Mouse (Mus musculus): ENCODE measurements around the gene Ppfia1. TPM values are rescaled to one million over a fixed set of nuclear protein-coding genes. Genes with fewer than 3 reads are reported as not detected.

Gene Ppfia1
- polyA plus RNA-seq, 1 experiment from 2014 or later, result 52.5 TPM

DNA sequence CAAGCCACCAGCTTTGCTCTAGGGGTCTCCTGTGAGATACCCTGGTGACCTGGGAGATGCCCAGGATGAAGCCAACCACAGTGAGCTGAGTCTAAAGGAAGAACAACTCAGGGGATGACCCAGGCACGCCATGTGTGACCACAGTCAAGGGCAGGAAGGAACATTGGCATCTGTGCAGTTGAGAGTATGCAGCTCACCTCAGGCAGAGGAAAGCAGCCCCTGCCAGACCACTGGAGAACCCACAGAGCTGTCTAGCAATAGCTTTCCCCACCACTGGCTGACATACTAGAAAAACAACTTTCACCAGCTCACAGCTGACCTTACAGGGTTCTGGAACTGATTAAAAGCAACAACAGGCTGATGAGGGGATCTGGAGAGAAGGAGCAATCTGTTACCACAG is 105.3 kb downstream of the Ppfia1 start:
- Histone ChIP-seq H3K27me3 (no peaks in the 10 kb centered on the region), H3K9me3 (no peaks in the 10 kb centered on the region), H3K4me1 (no peaks in the 10 kb centered on the region), H3K4me2 (replicated peaks) (no peak overlapping the region), H3K4me3 (no peak overlapping the region), H3K36me3 (peaks cover 92% of the 10 kb centered on the region), H3K9ac (no peak overlapping the region), H3K27ac (no peak overlapping the region)
- WGBS, result 77% methylated on average over 1 of the region's 1 CpGs
- no peak for ATAC-seq (ENCODE audit: insufficient number of reproducible peaks, insufficient read depth, low FRiP score, low TSS enrichment)

GRCm38 (mm10) chr7:144447146-144447545 is 106.4 kb downstream of the Ppfia1 start:
- WGBS, result 74% methylated on average over 3 of the region's 3 CpGs
- Histone ChIP-seq H3K36me3 (peaks cover 92% of the 10 kb centered on the region), H3K27me3 (no peaks in the 10 kb centered on the region)

DNA sequence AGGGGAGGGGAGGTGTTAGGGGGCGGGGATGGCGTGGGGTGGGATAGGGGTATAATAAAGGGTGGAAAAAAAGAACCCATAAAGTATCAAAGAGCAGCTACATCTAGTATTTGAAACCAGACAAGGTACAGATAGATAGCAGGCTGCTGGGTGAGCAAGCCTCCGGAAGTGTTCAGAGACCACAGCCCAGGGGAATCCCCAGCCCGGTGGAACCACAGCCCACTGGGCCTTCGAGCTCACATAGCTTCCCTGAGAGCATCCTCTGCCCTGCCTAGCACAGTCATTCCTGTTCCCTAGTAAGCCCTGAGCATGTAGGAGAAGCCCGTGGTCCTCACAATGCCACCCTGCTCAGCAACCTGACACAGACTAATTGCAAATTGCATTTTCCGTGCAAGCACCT is 108.7 kb downstream of the Ppfia1 start:
- Histone ChIP-seq H3K4me2 (replicated peaks) (no peak overlapping the region), H3K27ac (no peak overlapping the region), H3K9ac (no peak overlapping the region), H3K4me3 (no peak overlapping the region), H3K4me1 (no peaks in the 10 kb centered on the region), H3K9me3 (no peaks in the 10 kb centered on the region), H3K36me3 (peaks cover 94% of the 10 kb centered on the region), H3K27me3 (no peaks in the 10 kb centered on the region)
- no peak for ATAC-seq (ENCODE audit: insufficient number of reproducible peaks, insufficient read depth, low FRiP score, low TSS enrichment)
- 94% methylated on average over 7 of the region's 7 CpGs for WGBS

More at GRCm38 (mm10) chr7:144447146-144447545, 106.4 kb downstream of the Ppfia1 start:
- Histone ChIP-seq H3K4me3 (no peak overlapping the region), H3K9me3 (no peaks in the 10 kb centered on the region), H3K9ac (no peak overlapping the region), H3K4me2 (replicated peaks) (no peak overlapping the region), H3K27ac (no peak overlapping the region), H3K4me1 (no peaks in the 10 kb centered on the region)
- no peak for ATAC-seq (ENCODE audit: insufficient number of reproducible peaks, insufficient read depth, low FRiP score, low TSS enrichment)

DNA sequence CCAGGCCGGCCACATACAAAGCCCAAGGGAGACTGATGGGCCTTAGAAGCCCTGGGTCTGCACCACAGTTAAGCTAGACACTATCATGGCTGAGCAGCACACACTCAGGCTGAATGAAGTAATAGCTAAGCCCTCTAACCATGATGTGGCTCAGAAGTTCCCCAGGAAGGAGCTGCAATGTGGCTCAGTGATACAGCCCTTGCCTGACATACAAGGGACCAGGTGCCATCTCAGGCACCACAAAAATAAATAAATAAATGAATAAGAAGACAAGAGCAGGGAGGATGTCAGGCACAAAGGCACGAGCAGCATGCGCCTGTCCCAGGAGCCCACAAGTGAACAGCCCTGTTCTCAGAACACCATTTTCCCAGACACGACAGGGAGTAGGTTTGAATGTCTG is 111.6 kb downstream of the Ppfia1 start:
- H3K36me3 ChIP-seq, result peaks cover 94% of the 10 kb centered on the region
- H3K4me3 ChIP-seq, result no peak overlapping the region
- no peaks in the 10 kb centered on the region for H3K9me3 ChIP-seq
- no peaks in the 10 kb centered on the region for H3K27me3 ChIP-seq
- no peak overlapping the region for H3K9ac ChIP-seq
- no peaks in the 10 kb centered on the region for H3K4me1 ChIP-seq
- 91% methylated on average over 4 of the region's 4 CpGs for WGBS
- no peak overlapping the region for H3K4me2 ChIP-seq (replicated peaks)
- ATAC-seq (ENCODE audit: insufficient number of reproducible peaks, insufficient read depth, low FRiP score, low TSS enrichment), result no peak
- H3K27ac ChIP-seq, result no peak overlapping the region

DNA sequence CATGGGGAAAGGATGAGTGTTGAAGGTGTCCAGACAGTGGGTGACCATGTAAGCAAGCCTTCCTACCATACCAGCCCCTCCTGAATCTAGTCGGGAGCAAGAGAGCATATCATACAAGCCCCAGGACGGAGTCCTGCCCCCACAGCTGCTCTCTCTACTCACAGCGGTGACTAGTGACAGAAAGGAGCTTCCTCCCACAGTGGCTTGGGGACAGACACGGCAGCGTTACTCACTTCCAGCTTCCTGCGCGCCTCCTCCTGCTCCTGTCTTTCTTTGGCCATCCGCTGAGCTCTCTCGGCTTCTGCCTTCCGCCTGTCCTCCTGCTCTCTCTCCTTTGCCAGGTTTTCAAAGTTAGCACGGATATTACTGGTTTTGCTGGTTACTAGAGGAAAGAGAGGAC is 112.1 kb downstream of the Ppfia1 start:
- H3K9ac ChIP-seq, result no peak overlapping the region
- no peak overlapping the region for H3K4me2 ChIP-seq (replicated peaks)
- H3K27me3 ChIP-seq, result no peaks in the 10 kb centered on the region
- no peak overlapping the region for H3K27ac ChIP-seq
- H3K4me1 ChIP-seq, result no peaks in the 10 kb centered on the region
- 92% methylated on average over 11 of the region's 11 CpGs for WGBS
- no peak overlapping the region for H3K4me3 ChIP-seq
- no peaks in the 10 kb centered on the region for H3K9me3 ChIP-seq
- ATAC-seq (ENCODE audit: insufficient number of reproducible peaks, insufficient read depth, low FRiP score, low TSS enrichment), result no peak
- peaks cover 95% of the 10 kb centered on the region for H3K36me3 ChIP-seq

DNA sequence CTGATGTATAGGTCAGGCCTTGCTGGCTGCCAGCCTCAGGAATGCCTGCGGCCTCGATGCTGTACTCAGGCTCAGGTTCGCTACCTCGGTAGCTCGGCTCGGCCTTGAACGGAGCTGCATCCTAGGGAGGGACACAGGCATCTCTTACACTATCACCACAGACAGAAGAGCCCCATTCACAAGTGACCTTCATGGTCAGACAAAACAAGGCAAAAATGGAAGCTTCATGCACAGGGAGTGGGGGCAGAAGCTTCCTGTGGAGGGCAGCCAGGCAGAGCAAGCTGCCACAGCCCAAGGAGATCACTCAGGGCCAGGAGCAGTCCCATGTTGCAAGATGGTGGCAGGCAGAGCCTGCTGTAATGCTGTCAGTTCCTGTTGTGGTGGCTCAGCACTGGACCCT is 114.7 kb downstream of the Ppfia1 start:
- no peak overlapping the region for H3K27ac ChIP-seq
- no peaks in the 10 kb centered on the region for H3K4me1 ChIP-seq
- H3K4me2 ChIP-seq (replicated peaks), result no peak overlapping the region
- H3K9ac ChIP-seq, result no peak overlapping the region
- no peaks in the 10 kb centered on the region for H3K27me3 ChIP-seq
- peaks cover 78% of the 10 kb centered on the region for H3K36me3 ChIP-seq
- 98% methylated on average over 7 of the region's 7 CpGs for WGBS
- H3K9me3 ChIP-seq, result no peaks in the 10 kb centered on the region
- no peak for ATAC-seq (ENCODE audit: insufficient number of reproducible peaks, insufficient read depth, low FRiP score, low TSS enrichment)
- no peak overlapping the region for H3K4me3 ChIP-seq

DNA sequence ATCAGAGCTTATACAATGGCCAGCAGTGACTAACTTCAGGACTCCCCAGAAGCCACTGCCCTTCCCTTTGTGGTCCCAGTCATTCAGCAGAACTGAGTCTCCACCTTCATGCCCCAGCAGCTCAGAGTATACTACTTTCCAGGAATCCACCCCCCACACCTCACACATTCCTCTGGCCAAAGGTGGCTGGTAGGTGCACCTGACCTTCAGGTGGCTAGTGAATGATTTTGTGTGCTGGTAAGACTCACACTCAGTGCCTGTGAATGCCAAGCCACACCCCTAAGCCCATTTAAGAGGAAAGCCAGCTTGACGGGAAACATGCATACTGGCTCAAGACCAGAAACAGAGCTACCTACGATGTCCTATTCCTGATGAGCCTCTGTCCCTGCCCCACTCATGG is 120.6 kb downstream of the Ppfia1 start:
- H3K4me2 ChIP-seq (replicated peaks), result no peak overlapping the region
- no peaks in the 10 kb centered on the region for H3K27me3 ChIP-seq
- 71% methylated on average over 2 of the region's 2 CpGs for WGBS
- H3K9ac ChIP-seq, result no peak overlapping the region
- H3K4me1 ChIP-seq, result no peaks in the 10 kb centered on the region
- no peaks in the 10 kb centered on the region for H3K9me3 ChIP-seq
- H3K27ac ChIP-seq, result no peak overlapping the region
- no peak overlapping the region for H3K4me3 ChIP-seq
- no peak for ATAC-seq (ENCODE audit: insufficient number of reproducible peaks, insufficient read depth, low FRiP score, low TSS enrichment)
- H3K36me3 ChIP-seq, result peaks cover 24% of the 10 kb centered on the region

DNA sequence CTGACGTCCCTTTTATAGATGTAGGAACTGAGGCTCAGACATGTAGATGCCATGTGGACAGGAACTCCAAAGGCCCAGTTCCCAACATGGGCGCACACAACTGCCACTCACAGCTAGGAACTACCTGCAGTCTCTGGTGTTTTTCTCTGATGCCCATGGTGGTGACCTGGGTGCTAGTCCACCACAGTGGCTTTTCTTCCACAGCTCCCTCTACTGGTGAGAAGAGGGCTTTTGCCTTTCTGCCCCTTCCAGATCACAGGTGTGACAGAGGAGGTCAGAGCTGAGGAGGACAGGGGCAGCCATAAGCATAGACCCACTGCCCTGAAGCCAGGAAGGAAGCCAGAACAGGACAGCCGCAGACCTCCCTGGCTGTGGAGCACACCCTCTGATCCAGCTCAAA is 126.1 kb downstream of the Ppfia1 start:
- Histone ChIP-seq H3K36me3 (no peaks in the 10 kb centered on the region), H3K9me3 (no peaks in the 10 kb centered on the region), H3K4me2 (replicated peaks) (no peak overlapping the region), H3K4me3 (no peak overlapping the region), H3K27me3 (no peaks in the 10 kb centered on the region), H3K27ac (no peak overlapping the region), H3K9ac (no peak overlapping the region), H3K4me1 (no peaks in the 10 kb centered on the region)
- 89% methylated on average over 3 of the region's 3 CpGs for WGBS
- no peak for ATAC-seq (ENCODE audit: insufficient number of reproducible peaks, insufficient read depth, low FRiP score, low TSS enrichment)

Other genes with a start within 250 kb of the Ppfia1 start
- 176 and 182 TPM in 2 replicates for gene Cttn, start 82.7 kb downstream of the Ppfia1 start, polyA plus RNA-seq (2016; fragmentation: Nextera tagmentation; extraction: Ambion mirVana)
- gene Fadd, start 28.7 kb upstream of the Ppfia1 start, polyA plus RNA-seq (2016; fragmentation: Nextera tagmentation; extraction: Ambion mirVana), result 10.1 and 10.3 TPM in 2 replicates
- 10.9 and 15.9 TPM in 2 replicates for gene Ano1, start 198.2 kb upstream of the Ppfia1 start, polyA plus RNA-seq (2016; fragmentation: Nextera tagmentation; extraction: Ambion mirVana)